17 mouse cellular contexts compared by ENCODE assay signal in the genomic region with DNA sequence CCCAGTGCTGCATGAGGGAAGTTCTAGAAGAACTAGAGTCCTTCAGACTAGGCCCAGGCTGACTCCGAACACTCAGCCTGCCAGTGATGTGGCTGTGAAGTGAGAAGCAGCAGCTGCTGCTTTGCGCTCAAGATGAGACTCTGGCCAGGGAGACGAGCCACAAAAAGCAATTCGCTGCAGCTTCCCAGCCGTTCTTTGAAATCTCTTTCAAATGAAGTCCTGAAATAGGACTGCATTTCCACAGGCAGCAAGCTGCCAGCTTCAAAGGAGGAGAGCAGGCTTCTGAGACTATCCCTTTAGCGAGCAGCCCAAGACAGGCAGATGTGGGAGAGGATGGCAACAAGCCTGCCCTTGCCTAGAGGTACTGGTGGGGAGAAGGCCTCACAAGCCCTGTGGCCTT.
DNase-seq lines count a peak whose midpoint lies in the region; ATAC-seq and TF ChIP-seq lines count a peak whose summit lies in the region.
"Had no signal": no experiment of that assay in that cellular context is flagged by ENCODE, and none has a peak within 500 bp of the region (broad histone marks: within the 10 kb centered on the region; RNA-seq: fewer than 3 reads in every experiment).

No protein-coding gene starts in this region.

- no peak overlapping the region for H3K4me2 ChIP-seq in heart, embryonic 16.5 days (ENCODE audit: low read depth, low read length)
- H3K4me2 ChIP-seq in midbrain, embryonic 14.5 days (ENCODE audit: low read length): no peak overlapping the region
- H3K4me2 ChIP-seq in midbrain, embryonic 11.5 days: no peak overlapping the region
- no peak overlapping the region for H3K4me2 ChIP-seq in forebrain, embryonic 15.5 days (replicated peaks)
- no peak overlapping the region for H3K4me2 ChIP-seq in midbrain, postnatal 0 days (ENCODE audit: low read depth, low read length, poor library complexity, severe bottlenecking)
- no peak overlapping the region for H3K4me2 ChIP-seq in hindbrain, embryonic 14.5 days (replicated peaks)
- H3K4me2 ChIP-seq: embryonic facial prominence, embryonic 13.5 days; heart, embryonic 11.5 days; hindbrain, embryonic 13.5 days; liver, embryonic 11.5 days had no signal

- no peak overlapping the region for H3K4me3 ChIP-seq in heart, embryonic 16.5 days (ENCODE audit: low read length)
- H3K4me3 ChIP-seq in midbrain, embryonic 14.5 days (replicated peaks; ENCODE audit: low read depth, low read length): no peak overlapping the region
- no peak overlapping the region for H3K4me3 ChIP-seq in midbrain, embryonic 11.5 days (ENCODE audit: low read depth, low read length)
- H3K4me3 ChIP-seq in forebrain, embryonic 15.5 days: no peak overlapping the region
- no peak overlapping the region for H3K4me3 ChIP-seq in midbrain, postnatal 0 days (ENCODE audit: low read depth, low read length)
- H3K4me3 ChIP-seq in hindbrain, embryonic 14.5 days (replicated peaks; ENCODE audit: low read length): no peak overlapping the region
- H3K4me3 ChIP-seq: embryonic facial prominence, embryonic 13.5 days; hindbrain, embryonic 13.5 days; myocyte had no signal

- H3K9ac ChIP-seq in heart, embryonic 16.5 days (ENCODE audit: low read length): no peak overlapping the region
- no peak overlapping the region for H3K9ac ChIP-seq in midbrain, embryonic 14.5 days (replicated peaks; ENCODE audit: low read length)
- H3K9ac ChIP-seq in midbrain, embryonic 11.5 days (ENCODE audit: low read length): no peak overlapping the region
- no peak overlapping the region for H3K9ac ChIP-seq in forebrain, embryonic 15.5 days (replicated peaks)
- H3K9ac ChIP-seq in midbrain, postnatal 0 days (replicated peaks; ENCODE audit: low read length, poor library complexity, severe bottlenecking): no peak overlapping the region
- H3K9ac ChIP-seq in hindbrain, embryonic 14.5 days: no peak overlapping the region
- H3K9ac ChIP-seq: embryonic facial prominence, embryonic 13.5 days; hindbrain, embryonic 13.5 days had no signal

- no peaks in the 10 kb centered on the region for H3K27me3 ChIP-seq in heart, embryonic 16.5 days (ENCODE audit: control insufficient read depth, insufficient read depth, low read length)
- H3K27me3 ChIP-seq in midbrain, embryonic 14.5 days (ENCODE audit: control insufficient read depth, insufficient read depth, low read length): no peaks in the 10 kb centered on the region
- H3K27me3 ChIP-seq in midbrain, embryonic 11.5 days (ENCODE audit: control insufficient read depth, insufficient read depth, low read length): peaks cover 9% of the 10 kb centered on the region
- no peaks in the 10 kb centered on the region for H3K27me3 ChIP-seq in forebrain, embryonic 15.5 days
- H3K27me3 ChIP-seq in midbrain, postnatal 0 days (ENCODE audit: insufficient read depth, low read length): no peaks in the 10 kb centered on the region
- peaks cover 16% of the 10 kb centered on the region for H3K27me3 ChIP-seq in hindbrain, embryonic 14.5 days (ENCODE audit: control insufficient read depth, insufficient read depth, low read length)

- 63% methylated on average over 6 of the region's 6 CpGs for WGBS in heart, embryonic 16.5 days
- 80% methylated on average over 6 of the region's 6 CpGs for WGBS in midbrain, embryonic 14.5 days
- WGBS in midbrain, embryonic 11.5 days: 84% methylated on average over 6 of the region's 6 CpGs
- WGBS in forebrain, embryonic 15.5 days: 58% methylated on average over 6 of the region's 6 CpGs
- 59% methylated on average over 6 of the region's 6 CpGs for WGBS in midbrain, postnatal 0 days
- WGBS in hindbrain, embryonic 14.5 days: 86% methylated on average over 6 of the region's 6 CpGs

- no peak for ATAC-seq in heart, embryonic 16.5 days (replicated peaks; ENCODE audit: extremely low read depth, insufficient read depth, low FRiP score)
- ATAC-seq in midbrain, embryonic 14.5 days (ENCODE audit: low FRiP score, low TSS enrichment): no peak
- ATAC-seq in midbrain, embryonic 11.5 days (ENCODE audit: low FRiP score): no peak
- ATAC-seq in forebrain, embryonic 15.5 days (replicated peaks): no peak
- ATAC-seq in midbrain, postnatal 0 days (ENCODE audit: low FRiP score): no peak
- ATAC-seq in megakaryocyte, adult 5-6 weeks (ENCODE audit: poor library complexity, severe bottlenecking): no peak
- no peak for ATAC-seq in hindbrain, embryonic 14.5 days (ENCODE audit: low FRiP score)
- ATAC-seq: intestine, postnatal 0 days had no signal

- no peak for TF ChIP-seq CTCF in midbrain, postnatal 0 days (IDR thresholded peaks at IDR 0.05)

- H3K36me3 ChIP-seq in heart, embryonic 16.5 days (ENCODE audit: control insufficient read depth, insufficient read depth): 0 out of 2 replicates have a peak, but pooled peaks cover 2% of the 10 kb centered on the region
- no peaks in the 10 kb centered on the region for H3K36me3 ChIP-seq in midbrain, embryonic 14.5 days (ENCODE audit: control insufficient read depth, insufficient read depth, low read length)
- no peaks in the 10 kb centered on the region for H3K36me3 ChIP-seq in midbrain, embryonic 11.5 days (ENCODE audit: control insufficient read depth, insufficient read depth, low read length)
- no peaks in the 10 kb centered on the region for H3K36me3 ChIP-seq in forebrain, embryonic 15.5 days
- H3K36me3 ChIP-seq in midbrain, postnatal 0 days (ENCODE audit: insufficient read depth, low read length): no peaks in the 10 kb centered on the region
- H3K36me3 ChIP-seq in hindbrain, embryonic 14.5 days (replicated peaks; ENCODE audit: control insufficient read depth, insufficient read depth): no peaks in the 10 kb centered on the region
- H3K36me3 ChIP-seq: embryonic facial prominence, embryonic 13.5 days; hindbrain, embryonic 13.5 days had no signal

- peak overlapping the region; percentile 1; the same call in 1 of the 2 replicates for H3K27ac ChIP-seq in heart, embryonic 16.5 days (ENCODE audit: low read length)
- H3K27ac ChIP-seq in midbrain, embryonic 14.5 days (replicated peaks; ENCODE audit: low read depth, low read length): no peak overlapping the region
- H3K27ac ChIP-seq in midbrain, embryonic 11.5 days (ENCODE audit: low read depth, low read length): no peak overlapping the region
- H3K27ac ChIP-seq in forebrain, embryonic 15.5 days (replicated peaks): 0 out of 2 replicates have a peak overlapping the region, but pooled peaks have one; percentile 34
- 0 out of 2 replicates have a peak overlapping the region, but pooled peaks have one; percentile 18 for H3K27ac ChIP-seq in midbrain, postnatal 0 days (ENCODE audit: low read depth, low read length)
- H3K27ac ChIP-seq in hindbrain, embryonic 14.5 days: no peak overlapping the region
- H3K27ac ChIP-seq: embryonic facial prominence, embryonic 13.5 days; hindbrain, embryonic 13.5 days had no signal

- H3K4me1 ChIP-seq in heart, embryonic 16.5 days (ENCODE audit: control insufficient read depth, insufficient read depth, low read length): peaks cover 7% of the 10 kb centered on the region
- no peaks in the 10 kb centered on the region for H3K4me1 ChIP-seq in midbrain, embryonic 14.5 days (ENCODE audit: control insufficient read depth, insufficient read depth, low read length)
- H3K4me1 ChIP-seq in midbrain, embryonic 11.5 days (ENCODE audit: control insufficient read depth, insufficient read depth, low read length): peaks cover 2% of the 10 kb centered on the region; the same call in 1 of the 2 replicates
- H3K4me1 ChIP-seq in forebrain, embryonic 15.5 days: peaks cover 5% of the 10 kb centered on the region
- no peaks in the 10 kb centered on the region for H3K4me1 ChIP-seq in midbrain, postnatal 0 days (ENCODE audit: insufficient read depth, low read length)
- H3K4me1 ChIP-seq in hindbrain, embryonic 14.5 days (replicated peaks; ENCODE audit: control insufficient read depth, insufficient read depth, low read length): no peaks in the 10 kb centered on the region
- H3K4me1 ChIP-seq: embryonic facial prominence, embryonic 13.5 days; hindbrain, embryonic 13.5 days had no signal

- H3K9me3 ChIP-seq in heart, embryonic 16.5 days (replicated peaks; ENCODE audit: control insufficient read depth, low read length): no peaks in the 10 kb centered on the region
- H3K9me3 ChIP-seq in midbrain, embryonic 14.5 days (ENCODE audit: control insufficient read depth, low read length): no peaks in the 10 kb centered on the region
- H3K9me3 ChIP-seq in midbrain, embryonic 11.5 days (ENCODE audit: control insufficient read depth, low read length): no peaks in the 10 kb centered on the region
- H3K9me3 ChIP-seq in forebrain, embryonic 15.5 days: no peaks in the 10 kb centered on the region
- H3K9me3 ChIP-seq in midbrain, postnatal 0 days (ENCODE audit: low read length): no peaks in the 10 kb centered on the region
- H3K9me3 ChIP-seq in hindbrain, embryonic 14.5 days (ENCODE audit: control insufficient read depth, low read length): no peaks in the 10 kb centered on the region
- H3K9me3 ChIP-seq: embryonic facial prominence, embryonic 13.5 days; hindbrain, embryonic 13.5 days had no signal

- no peak for DNase-seq in heart, postnatal 4 days
- DNase-seq in midbrain, embryonic 14.5 days: peak; percentile 19
- DNase-seq in midbrain, embryonic 11.5 days (ENCODE audit: low spot score, missing footprints): no peak
- no peak for DNase-seq in midbrain, postnatal 0 days (ENCODE audit: low spot score)
- DNase-seq in hindbrain, embryonic 14.5 days (ENCODE audit: low spot score): no peak
- DNase-seq: cerebellum, adult 11-12 months; gastrocnemius, postnatal 14 days; kidney, postnatal 14 days had no signal

Comparison
In these comparisons a context has a peak if more than half of its experiments do, and no peak if none do; other contexts are left out.
1. H3K27ac ChIP-seq: peak in heart, embryonic 16.5 days (single experiment), forebrain, embryonic 15.5 days (single experiment) and midbrain, postnatal 0 days (single experiment); none in midbrain, embryonic 14.5 days (single experiment), midbrain, embryonic 11.5 days (single experiment) and hindbrain, embryonic 14.5 days (single experiment).